Mouse (Mus musculus): ENCODE measurements at regions not wholly inside any gene's neighbourhood (a gene's known extent, or its start where the extent isn't known, plus 50 kb on each side); places are given as distances from the start of the nearest gene placed in this dataset.

DNA sequence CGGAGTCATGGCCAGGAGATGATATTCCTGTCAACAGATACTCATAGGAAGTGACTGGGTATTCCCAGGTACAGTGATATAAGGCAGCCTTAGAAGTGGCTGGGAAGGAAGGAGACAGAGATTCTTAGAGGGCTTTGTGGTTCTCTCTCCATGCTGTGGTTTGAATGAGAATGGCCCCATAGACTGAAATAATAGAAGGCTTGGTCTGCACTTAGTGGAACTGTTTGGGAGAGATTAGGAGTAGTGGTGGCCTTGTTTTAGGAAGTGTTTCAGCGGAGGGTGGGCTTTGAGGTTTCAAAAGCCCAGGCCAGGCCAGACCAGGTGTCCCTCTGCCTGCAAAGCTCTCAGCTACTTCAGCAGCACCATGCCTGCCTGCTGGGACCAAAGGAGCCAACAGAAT lies 363.2 kb upstream of the Cwc22 start:
- no peak for TF ChIP-seq POLR2A (IDR thresholded peaks at IDR 0.05; ENCODE audit: low read depth, low read length)
- TF ChIP-seq CTCF (IDR thresholded peaks at IDR 0.05; ENCODE audit: extremely low read depth, insufficient read length, insufficient replicate concordance, low read depth, low read length): no peak

Data from small intestine, adult 2 months (tissue).